Mouse (Mus musculus) testis, postnatal 10 days (tissue): ENCODE results near the gene Phactr1.

Experiments
- DNase-seq: peaks from one replicate; pipeline ENCODE4 v3.0.0; 2021; ENCODE audit warnings: low spot score

Phactr1 gene

DNA sequence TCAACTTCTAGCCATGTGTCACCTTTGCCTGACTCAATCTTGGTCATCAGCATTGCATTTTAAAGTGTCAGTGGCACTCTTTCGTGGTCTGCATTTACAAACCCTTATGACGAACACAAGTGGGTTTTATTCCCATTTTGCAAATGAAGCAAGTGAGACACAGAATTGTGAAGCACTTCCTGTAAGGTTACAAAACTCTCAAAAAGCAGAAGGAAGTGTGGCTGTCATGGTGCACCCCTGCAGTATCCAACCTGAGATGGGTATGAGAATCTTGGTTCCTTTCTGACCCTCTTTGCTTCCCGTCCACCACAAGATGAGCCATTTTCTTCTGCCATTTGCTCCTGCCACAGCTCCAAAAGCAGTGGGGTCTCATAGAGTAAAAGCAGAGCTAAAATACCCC lies 295.7 kb downstream of the Phactr1 start:
- no peak for DNase-seq

DNA sequence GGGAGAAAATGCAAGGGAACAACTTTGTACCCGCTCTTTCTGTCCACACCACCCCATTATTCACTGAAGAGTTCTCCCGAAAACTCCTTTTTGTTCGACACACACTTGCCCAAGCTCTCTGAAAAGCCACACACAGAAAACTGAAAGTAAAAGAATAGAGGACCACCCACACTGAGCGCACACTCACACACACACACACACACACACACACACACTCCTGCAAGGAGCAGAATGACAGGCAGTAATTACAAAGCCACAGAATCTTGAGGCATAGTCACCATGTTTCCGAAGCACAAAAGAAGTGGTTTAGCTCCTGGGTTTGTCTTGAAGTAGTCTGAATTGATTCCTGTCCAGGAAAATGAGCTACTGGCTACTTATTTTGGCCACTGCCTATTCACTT lies 296.5 kb downstream of the Phactr1 start:
- DNase-seq, result no peak

DNA sequence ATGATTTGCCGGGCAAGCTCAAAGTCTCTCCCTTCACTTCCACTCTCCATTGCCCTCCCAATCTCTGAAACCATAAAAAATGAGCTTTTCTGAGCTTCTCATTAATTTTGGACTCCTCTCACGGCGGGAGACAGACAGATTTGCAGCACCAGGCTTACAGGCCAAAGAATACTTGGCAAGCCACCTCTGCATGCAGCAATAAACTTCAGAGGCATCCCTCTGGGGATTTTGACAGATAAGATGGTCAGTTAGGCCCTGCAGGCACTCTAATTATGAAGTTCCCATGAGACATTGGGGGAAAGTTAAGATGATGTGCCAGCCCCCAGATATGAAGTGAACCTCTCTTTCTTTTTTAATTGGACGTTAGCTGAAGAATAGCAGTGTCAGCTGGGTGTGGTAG lies 300.2 kb downstream of the Phactr1 start:
- DNase-seq, result no peak

DNA sequence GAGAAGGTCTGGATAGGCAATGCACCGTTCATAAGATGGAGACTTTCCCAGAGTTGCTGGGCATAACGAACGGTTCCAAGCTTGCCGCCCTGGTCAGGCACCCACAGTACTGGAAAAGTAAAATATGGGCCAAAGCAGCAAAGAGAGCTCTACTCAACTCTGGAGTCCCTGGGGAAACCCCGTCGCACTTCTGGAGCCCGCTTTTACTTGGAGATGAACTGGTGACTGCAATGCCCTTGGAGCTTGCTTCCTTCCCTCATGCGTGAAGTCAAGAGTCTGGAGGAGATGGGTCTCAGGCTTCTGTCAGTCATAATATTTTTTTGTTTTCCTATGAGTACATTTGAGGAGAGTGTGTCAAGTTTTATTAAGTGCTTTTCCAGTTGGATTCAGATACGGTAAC lies 302.2 kb downstream of the Phactr1 start:
- DNase-seq, result no peak

DNA sequence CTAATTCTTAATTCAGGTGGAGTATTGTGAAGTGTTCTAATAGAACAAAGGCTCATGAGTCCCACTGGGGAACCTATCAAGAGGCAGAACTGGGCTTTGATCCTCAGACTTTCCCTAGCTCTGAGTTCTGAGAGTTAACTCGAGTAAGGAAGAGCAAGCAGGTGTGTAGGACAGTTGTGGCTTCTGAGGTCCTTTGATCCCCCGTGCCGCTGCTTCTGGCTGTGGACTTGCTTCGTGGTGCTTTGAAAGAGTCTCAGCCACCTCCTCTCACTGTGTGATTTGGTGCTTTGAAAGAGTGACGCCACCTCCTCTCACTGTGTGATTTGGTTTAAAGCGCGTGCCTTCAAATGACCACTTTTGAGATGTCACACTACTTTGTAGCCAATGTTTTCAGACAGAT lies 305.4 kb downstream of the Phactr1 start:
- no peak for DNase-seq

DNA sequence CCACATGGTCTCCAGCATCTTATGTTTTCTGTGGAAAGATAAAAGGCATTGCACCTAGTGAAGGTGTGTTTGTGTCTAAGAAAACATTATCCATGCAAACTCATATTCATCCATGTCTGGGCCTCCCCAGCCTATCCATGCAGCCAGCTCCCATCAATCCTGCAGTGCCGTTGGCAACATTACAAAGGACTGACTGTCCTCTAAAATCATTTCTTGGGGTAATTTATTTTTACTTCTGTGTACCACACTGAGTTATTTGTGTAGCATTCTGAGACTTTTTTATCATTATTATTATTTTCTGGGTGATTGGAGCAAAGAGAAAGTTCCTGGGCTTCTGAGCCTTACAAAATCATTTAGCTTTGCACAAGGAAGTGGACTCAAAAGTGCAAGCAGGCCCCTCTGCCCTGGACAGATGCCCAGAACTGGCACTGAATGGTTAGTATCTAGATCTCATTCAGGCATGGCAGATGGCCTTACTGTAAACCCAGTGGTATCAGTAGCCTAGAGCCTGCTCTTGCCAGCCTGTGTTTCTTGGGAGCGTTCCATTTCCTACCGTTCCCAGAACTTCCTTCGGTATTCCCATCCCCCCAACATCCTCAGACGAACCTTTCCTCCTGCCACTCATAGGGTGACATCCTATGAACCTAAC lies 307.6 kb downstream of the Phactr1 start:
- peak; percentile 52 for DNase-seq

DNA sequence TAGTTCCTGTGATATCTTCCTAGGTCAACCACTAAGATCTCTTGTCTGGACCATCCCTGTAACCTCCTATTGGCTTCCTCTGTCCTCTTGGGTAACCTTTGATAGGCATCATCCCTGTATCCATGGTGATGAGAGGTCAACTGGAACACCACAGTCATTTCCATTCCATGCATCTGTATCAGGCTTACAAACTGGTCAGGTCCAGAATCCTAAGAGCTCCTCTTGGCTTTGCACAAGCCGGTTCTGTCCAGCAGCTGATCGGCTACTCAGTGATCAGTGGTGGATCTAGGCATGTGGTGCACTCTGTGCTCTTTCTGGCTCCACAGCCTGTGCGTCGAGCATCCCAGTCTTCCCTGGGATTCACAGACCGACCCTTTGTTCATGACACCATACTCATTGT lies 309.1 kb downstream of the Phactr1 start:
- DNase-seq, result no peak

DNA sequence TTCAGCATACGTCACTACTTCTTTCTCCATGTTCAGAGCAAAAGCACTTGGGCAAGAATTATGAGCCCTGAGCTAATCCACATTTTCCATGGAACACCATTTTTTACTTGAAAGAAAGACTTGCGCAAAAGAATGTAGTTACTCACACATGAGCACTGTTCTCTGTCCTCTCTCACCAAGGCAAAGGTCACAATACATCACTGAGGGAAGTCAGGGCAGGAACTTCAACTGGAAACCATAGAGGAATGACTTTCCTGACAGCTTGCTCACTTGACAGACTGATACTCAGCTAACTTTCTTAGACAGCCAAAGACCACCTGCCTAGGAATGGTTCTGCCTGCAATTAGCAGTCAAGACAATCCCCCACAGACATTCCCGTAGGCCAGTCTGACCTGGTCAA lies 309.6 kb downstream of the Phactr1 start:
- no peak for DNase-seq

DNA sequence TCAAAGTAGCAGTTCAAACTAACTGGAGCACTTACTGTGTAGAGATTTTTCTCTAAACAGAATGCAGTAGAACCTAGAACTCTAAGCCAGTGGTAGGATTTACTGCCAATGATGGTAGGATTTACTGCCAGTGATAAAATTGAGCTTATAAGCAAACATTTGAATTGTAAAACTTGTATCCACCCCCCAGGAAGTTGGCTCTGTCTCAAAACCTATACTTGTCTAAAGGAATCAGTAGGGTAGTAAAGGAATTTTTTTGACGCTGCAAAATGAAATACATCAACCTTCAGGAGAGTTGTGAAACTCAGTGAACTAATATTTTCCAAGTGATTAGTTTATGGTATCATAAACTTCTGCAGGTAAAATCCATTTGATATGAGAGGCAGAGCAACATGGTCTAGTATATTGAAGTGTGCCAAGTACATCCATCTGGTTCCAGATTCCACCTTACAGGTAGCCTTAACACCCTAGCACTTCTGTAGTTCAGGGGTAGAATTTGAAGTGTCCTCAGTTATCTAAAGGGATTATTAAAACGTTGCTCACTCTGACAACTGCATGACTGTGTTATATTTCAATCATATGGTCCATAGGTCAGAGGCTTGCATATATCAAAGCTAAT lies 310.2 kb downstream of the Phactr1 start:
- no peak for DNase-seq

DNA sequence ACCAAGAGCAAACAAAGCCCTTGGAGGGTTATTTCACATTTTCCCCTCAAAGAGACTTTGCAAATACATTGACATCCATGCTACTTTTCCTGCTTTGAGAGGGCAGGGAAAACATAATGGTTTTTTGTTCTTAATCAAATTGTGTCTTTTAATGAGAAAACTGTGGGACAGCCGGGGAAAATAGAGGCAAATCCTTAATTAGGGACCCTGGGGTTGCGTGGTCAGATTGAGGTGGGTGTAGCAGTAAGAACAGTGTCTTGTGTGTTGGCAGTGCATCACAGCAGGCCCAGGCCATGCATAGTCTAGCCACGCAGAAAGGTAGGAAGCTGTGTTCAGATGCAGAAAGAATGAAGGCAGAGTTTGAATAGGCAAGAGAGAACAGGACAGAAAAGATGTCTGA lies 310.7 kb downstream of the Phactr1 start:
- DNase-seq, result no peak

DNA sequence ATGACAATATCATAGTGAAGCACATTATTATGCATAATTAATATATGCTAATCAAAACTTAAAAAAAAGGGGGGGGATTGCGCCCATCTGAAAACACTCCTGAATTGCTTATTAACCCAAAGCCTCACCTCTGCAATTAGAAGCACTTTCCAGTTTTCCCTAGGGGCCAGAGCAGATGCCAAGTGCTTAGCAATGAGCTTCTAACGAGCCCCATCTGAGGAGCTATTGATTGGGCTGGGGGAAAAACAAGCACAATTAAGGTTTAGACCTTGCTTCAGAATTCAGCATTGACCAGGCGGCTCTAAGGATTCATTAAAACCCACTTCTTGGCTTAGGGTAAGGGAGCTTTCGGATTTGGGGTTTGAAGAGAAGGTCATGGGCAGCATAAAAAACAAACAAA lies 311.9 kb downstream of the Phactr1 start:
- DNase-seq, result no peak

DNA sequence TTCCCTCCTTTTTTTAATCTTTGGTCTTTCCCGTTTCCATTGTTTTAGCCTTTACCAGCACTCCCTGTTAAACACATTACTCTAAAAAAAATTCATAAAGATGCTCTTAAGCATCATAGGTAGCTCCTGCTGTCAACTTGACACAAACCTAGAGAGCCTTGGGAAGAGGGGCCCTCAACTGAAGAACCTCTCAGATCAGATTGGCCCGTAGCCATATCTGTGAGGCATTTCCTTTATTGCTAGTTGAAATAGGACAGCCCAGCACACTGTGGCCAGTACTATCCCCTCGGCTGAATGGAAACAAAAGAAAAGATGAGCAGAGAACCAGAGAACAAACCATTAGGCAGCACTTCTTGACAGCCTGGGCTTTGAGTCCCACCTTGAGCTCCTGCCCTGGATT lies 313.9 kb downstream of the Phactr1 start:
- DNase-seq, result no peak

DNA sequence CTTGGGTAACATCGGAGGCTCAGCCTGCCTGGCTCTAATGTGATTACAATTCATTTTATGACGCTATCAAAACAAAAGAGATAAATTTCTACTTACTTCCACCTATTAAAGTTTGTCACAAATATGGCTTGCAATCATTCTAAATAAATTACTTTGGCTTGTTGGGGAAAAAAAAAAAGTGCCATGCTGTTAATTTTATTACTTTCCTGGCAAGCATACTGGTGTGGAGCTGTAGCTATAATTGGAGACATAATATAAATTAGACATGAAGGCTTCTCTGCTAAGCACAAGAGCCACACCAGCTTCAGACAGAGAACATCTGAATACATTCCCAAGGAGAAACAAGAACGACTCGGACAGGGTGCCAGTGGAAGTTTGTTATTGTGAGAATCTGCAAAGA lies 315.8 kb downstream of the Phactr1 start:
- DNase-seq, result no peak

DNA sequence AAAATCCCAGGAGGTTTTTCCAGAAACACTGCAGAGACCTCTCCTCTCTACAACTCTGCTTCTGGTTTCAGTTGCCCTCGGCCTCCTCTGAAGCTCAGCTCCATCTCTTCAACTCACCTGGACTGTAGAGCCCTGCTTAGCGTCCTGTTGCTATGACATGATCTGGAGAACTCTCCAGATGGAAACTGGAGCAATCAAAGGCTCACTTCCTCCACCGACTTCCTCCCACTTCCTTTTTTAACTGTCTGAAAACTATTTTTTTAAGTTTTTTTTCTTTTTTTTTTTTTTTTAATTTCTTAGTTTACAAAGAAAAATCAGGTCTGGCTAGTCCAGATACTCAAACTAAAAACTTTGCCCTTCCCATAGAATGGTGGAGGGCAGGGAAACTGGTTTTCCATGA lies 318.9 kb downstream of the Phactr1 start:
- DNase-seq, result no peak

DNA sequence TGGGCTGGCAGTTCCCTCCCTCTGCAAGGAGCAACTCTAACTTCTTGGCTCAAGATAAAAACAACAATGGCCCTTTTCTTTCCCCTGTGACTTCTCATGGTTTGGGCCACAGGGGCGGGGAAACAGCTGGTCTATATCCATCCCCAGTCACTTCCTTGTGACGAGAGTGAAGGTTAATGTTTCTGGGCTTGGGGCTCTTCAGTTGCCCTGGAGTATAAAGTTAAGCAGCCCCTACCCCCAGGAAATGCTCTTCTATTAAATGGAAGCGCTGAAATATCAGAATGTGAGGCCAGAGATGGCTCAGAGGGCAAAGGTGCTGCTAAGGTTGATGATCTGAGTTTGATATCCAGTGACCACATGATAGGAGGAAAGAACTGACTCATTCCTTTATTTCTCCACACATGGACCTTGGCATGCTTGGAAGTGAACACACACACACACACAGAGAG lies 324.7 kb downstream of the Phactr1 start:
- peak; percentile 48 for DNase-seq

DNA sequence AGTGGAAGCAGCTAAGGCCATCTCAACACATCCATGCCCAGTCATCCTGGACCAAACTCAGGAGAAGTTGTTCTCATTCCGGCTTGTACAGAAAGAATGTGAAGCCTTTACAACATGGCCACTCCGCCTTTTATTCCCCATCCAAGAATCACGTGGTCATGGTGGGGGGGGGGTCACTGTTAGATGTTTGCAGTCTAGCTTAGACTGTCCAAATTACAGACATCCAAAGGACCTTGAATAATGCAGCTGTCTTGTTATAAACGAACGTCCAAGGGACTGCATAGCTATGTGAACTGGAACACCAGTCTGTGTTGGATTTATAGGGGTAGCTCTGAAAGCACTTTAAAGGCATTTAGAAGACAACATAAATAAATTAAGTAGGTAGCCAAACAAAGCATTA lies 328.0 kb downstream of the Phactr1 start:
- no peak for DNase-seq

DNA sequence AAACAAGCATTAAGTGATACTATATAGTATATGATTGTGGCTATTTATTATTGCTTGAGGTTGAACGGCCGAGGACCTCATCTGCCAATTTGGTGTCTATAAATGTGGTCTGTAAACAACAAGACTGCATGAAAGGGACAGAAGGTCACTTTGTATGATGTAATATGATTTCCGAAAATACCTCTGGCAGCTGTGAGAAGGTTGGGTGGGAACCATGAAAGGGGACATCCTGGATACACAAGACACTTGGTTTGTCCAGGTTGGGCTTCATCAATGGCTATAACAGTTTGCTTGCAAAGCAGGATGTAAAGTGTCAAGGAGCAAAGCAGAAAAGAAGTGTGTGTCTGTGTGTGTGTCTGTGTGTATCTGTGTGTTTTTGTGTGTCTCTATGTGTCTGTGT lies 329.2 kb downstream of the Phactr1 start:
- no peak for DNase-seq

DNA sequence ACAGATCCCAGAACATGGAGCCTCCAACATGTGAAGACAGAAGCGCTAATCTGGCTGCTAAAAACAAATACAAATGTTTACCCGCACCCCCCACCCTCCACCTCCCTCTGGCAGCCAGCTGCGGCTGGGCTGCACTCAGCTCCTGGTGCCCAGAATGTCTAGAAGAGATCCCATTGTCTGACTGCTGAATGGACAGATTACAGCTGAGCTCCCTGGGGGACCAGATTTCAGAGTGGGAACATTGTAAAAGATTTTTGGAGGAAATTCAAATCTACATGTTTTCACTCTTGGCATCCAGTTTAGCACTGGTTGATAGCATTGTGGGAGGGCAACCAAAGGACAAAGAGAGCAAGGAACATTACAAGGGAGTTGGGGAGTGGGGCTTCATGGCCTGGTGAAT lies 331.1 kb downstream of the Phactr1 start:
- DNase-seq, result no peak

DNA sequence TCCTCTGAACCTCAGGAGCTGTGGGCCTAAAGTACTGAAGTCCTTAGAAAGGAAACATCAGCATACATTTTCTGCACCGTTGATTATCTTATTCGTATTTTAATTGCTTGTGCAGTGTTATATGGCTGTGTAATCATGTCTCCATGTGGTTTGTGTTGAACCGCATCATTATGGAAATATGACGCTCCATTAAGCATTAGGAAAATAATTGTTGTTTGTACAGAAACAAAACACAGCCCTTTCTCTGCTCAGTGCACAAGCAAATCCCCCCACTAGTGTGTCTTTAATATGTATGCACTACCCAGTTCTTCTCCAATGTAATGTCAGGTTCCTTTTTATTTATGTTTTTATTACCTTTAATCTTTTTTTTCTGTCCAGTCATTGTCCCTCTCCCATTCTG lies 333.6 kb downstream of the Phactr1 start:
- DNase-seq, result no peak

DNA sequence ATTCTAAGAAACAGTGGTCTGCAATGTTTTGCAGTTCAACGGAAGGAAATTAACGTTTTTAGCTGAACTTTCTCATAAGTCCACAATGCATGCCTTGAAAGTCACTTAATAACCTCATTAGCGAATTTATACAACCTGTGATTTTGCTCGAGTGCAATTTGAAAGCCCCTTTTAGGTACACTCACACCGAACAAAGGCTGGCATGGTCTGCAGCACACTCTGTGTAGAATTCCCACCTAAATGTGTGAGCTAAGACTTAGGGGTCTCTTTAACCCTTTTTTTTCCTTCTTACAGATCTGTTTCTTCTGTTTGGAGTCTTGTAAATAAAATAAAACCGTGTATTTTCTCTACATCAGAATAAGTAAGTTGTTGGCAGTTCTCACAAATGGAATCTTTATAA lies 335.3 kb downstream of the Phactr1 start:
- no peak for DNase-seq

DNA sequence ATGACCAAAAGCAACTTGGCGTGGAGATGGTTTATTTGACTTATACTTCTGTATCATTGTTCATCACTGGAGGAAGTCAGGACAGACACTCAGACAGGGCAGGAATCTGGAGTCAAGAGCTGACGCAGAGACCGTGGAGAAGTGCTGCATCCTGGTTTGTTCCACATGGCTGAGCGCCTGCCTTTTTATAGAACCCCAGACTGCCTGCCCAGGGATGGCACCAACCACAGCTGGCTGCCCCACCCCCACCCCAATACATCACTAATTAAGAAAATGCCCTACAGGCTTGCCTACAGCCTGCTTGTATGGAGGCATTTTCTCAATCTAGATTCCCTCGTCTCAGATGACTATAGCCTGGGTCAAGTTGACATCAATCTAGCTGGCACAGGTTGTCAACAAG lies 338.4 kb downstream of the Phactr1 start:
- DNase-seq, result no peak

DNA sequence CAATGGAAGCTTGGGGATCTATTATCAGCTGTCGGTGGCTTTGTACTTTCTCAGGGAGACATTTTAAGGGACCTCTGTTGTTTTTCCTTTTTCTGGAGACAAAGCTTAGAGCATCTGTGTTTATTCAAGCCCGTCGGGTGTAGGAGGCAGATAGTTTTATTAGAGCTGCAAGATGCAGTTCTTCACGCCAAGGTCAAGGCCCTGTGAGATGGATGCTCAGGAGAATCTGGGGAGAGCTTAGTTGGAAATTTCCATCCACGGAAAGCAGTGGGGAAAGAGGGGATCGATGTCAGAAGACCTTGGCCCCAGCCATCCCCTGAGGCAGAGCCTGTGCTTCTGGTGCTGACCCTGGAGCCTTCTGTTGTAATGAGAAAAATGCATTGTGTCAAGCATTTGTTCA lies 340.6 kb downstream of the Phactr1 start:
- no peak for DNase-seq

DNA sequence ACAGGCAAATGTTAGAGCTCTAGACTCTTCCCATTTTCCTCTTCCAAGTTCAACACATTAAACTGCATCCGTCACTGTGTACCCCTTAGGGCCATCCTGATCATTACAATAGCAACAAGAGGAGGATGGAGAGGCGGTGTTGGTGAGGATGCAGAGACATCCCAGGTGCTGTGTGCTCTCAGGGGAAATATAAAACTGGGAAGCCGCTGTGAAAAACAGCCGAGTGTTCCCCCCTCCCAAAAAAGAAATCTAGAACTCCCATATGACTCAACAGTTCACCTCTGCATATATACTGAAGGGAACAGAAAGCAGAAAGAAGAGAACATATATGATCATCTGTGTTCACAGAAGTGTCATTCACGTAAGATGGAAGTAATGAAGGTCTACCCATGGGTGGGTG lies 342.6 kb downstream of the Phactr1 start:
- DNase-seq, result no peak

DNA sequence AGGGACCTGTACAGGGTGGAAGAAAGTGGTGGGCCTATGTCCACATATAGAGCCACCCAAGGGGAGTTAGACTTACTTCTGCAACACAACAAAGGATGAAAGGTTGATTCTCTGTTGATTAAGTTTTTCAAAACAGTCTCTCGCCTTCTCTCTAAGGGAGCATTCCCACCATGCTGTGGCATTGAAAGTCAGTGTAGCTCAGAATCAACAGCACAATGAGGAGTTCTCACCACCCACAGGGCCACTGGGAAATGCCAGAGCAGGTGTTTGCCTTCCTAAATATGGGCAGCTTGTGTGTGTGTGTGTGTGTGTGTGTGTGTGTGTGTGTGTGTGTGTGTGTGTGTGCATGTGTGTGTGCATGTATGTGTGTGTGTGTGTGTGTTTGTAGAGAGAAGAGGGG lies 347.1 kb downstream of the Phactr1 start:
- no peak for DNase-seq
